Mouse (Mus musculus): Measurements from ENCODE around the gene Bap1. TPM values are rescaled to one million over a fixed set of nuclear protein-coding genes. Genes with fewer than 3 reads are reported as not detected.

The Bap1 gene
- polyA plus RNA-seq (2017; shearing (Covaris generic)) = 95.8 TPM

GRCm38 (mm10) chr14:31251084-31251604, at the start of gene Bap1, which contains the start of gene Phf7:
Gene Bap1, plus strand, starts transcription at chr14:31251450.
Gene Phf7, minus strand, starts transcription at chr14:31251317.

GRCm38 (mm10) chr14:31208084-31208483, 43.2 kb upstream of the Bap1 start, which contains the start of gene Tnnc1:
Gene Tnnc1, plus strand, starts transcription at chr14:31208312.

GRCm38 (mm10) chr14:31216846-31217245, 34.4 kb upstream of the Bap1 start, which contains the start of gene Nisch:
Gene Nisch, minus strand, starts transcription at chr14:31216946.

GRCm38 (mm10) chr14:31217666-31218065, 33.6 kb upstream of the Bap1 start, which contains the start of gene Sema3g:
Gene Sema3g, plus strand, starts transcription at chr14:31217860.

Other genes starting within 250 kb of the Bap1 start
- gene Spcs1, start 249.8 kb upstream of the Bap1 start, polyA plus RNA-seq (2017; shearing (Covaris generic)) = 353 TPM
- gene Pbrm1, start 232.3 kb upstream of the Bap1 start, polyA plus RNA-seq (2017; shearing (Covaris generic)) = 34.9 TPM
- 111 TPM for gene Gnl3, start 232.3 kb upstream of the Bap1 start, polyA plus RNA-seq (2017; shearing (Covaris generic))
- 111 TPM for gene Smim4, start 122.5 kb upstream of the Bap1 start, polyA plus RNA-seq (2017; shearing (Covaris generic))
- gene Nt5dc2, start 120.4 kb upstream of the Bap1 start, polyA plus RNA-seq (2017; shearing (Covaris generic)) = not detected
- gene Stab1, start 82.8 kb upstream of the Bap1 start, polyA plus RNA-seq (2017; shearing (Covaris generic)) = 4.1 TPM
- not detected for gene Tnnc1, start 43.1 kb upstream of the Bap1 start, polyA plus RNA-seq (2017; shearing (Covaris generic))
- gene Nisch, start 34.5 kb upstream of the Bap1 start, polyA plus RNA-seq (2017; shearing (Covaris generic)) = 170 TPM
- not detected for gene Sema3g, start 33.6 kb upstream of the Bap1 start, polyA plus RNA-seq (2017; shearing (Covaris generic))
- gene Phf7, start 133 bp upstream of the Bap1 start, polyA plus RNA-seq (2017; shearing (Covaris generic)) = 10.5 TPM
- 0.04 TPM for gene Dnah1, start 72.4 kb downstream of the Bap1 start, polyA plus RNA-seq (2017; shearing (Covaris generic))
- 16.9 TPM for gene Capn7, start 85.2 kb downstream of the Bap1 start, polyA plus RNA-seq (2017; shearing (Covaris generic))
- 24.7 TPM for gene Sh3bp5, start 184.6 kb downstream of the Bap1 start, polyA plus RNA-seq (2017; shearing (Covaris generic))
- gene Eaf1, start 242.9 kb downstream of the Bap1 start, polyA plus RNA-seq (2017; shearing (Covaris generic)) = 25.4 TPM
- 74.8 TPM for gene Mettl6, start 243.6 kb downstream of the Bap1 start, polyA plus RNA-seq (2017; shearing (Covaris generic))